Mouse (Mus musculus) embryonic facial prominence, embryonic 10.5 days (tissue): Measurements from ENCODE around the gene Ppdpf. TPM values are rescaled to one million over a fixed set of nuclear protein-coding genes. Genes with fewer than 3 reads are reported as not detected.

Experiments
- DNase-seq: peaks from one replicate; pipeline ENCODE4 v3.0.0-alpha.2; 2017; ENCODE audit warnings: low spot score
- H3K27ac ChIP-seq: fragments of 300-500 bp; sonication (generic); replicated peaks from 2 replicates; pipeline ENCODE4 v1.5.1; 2016; ENCODE audit warnings: mild to moderate bottlenecking
- H3K27me3 ChIP-seq: fragments of 300-500 bp; sonication (generic); replicated peaks from 2 replicates; pipeline ENCODE4 v1.6.1; 2016; ENCODE audit warnings: low read depth, mild to moderate bottlenecking; ENCODE audit not compliant: poor library complexity, severe bottlenecking
- H3K36me3 ChIP-seq: fragments of 300-500 bp; sonication (generic); replicated peaks from 2 replicates; pipeline ENCODE4 v1.6.1; 2016; ENCODE audit warnings: mild to moderate bottlenecking, moderate library complexity
- H3K4me1 ChIP-seq: fragments of 300-500 bp; sonication (generic); 2 replicates; pipeline ENCODE4 v1.6.1; 2016
- H3K4me3 ChIP-seq: fragments of 300-500 bp; sonication (generic); 2 replicates; pipeline ENCODE4 v1.5.1; 2016; ENCODE audit warnings: mild to moderate bottlenecking, moderate library complexity
- H3K9me3 ChIP-seq: fragments of 300-500 bp; sonication (generic); 2 replicates; pipeline ENCODE4 v1.6.1; 2016; ENCODE audit warnings: mild to moderate bottlenecking
- WGBS: fragments of 180-500 bp; shearing (Covaris S2); methylation state at CpG from one replicate; pipeline ENCODE4 v1.1.7; 2016; 5-methylcytosine and 5-hydroxymethylcytosine counted together
- polyA plus RNA-seq: library from polyadenylated mRNA; unstranded; fragments of >200 nt; fragmentation: Nextera tagmentation; extraction: Ambion mirVana; gene quantifications from 2 replicates; pipeline ENCODE4 v1.2.1, GENCODE M21; 2016

The Ppdpf gene
- polyA plus RNA-seq, 1 experiment from 2014 or later: 375 TPM

- no peaks in the 10 kb centered on the region for H3K27me3 ChIP-seq
- H3K4me3 ChIP-seq: no peak overlapping the region
- DNase-seq: no peak
- no peaks in the 10 kb centered on the region; the same call in 1 of the 2 replicates for H3K36me3 ChIP-seq
- H3K4me1 ChIP-seq: peaks cover 14% of the 10 kb centered on the region
- no peaks in the 10 kb centered on the region for H3K9me3 ChIP-seq
- peak overlapping the region; percentile 19; the same call in 1 of the 2 replicates for H3K27ac ChIP-seq
- 75% methylated on average over 20 of the region's 20 CpGs for WGBS
These were observed 44.1 kb downstream of the Ppdpf start for GRCm38 (mm10) chr2:181231171-181231570.

DNA sequence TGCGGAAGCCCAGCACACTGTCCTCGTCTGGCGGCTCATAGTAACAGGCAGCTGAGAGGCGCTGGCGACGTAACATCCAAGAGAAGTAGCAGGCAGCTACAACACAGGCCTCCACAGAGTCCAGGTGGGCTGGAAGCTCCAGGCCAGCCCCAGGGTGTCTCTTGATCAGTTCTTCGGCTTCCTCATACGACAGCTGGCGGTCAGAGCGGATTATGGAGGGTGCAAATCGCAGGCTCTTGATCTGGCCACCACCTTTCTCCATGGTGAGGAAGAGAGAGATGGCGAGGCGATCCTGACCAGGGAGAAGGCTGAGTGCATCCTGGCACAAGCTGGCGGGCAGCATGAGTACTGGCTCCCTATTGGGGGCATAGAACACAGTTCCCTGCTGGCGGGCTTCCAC lies 46.4 kb downstream of the Ppdpf start:
- WGBS: 89% methylated on average over 15 of the region's 15 CpGs
- H3K4me3 ChIP-seq: no peak overlapping the region
- no peaks in the 10 kb centered on the region; the same call in 1 of the 2 replicates for H3K36me3 ChIP-seq
- no peak overlapping the region for H3K27ac ChIP-seq
- no peaks in the 10 kb centered on the region for H3K27me3 ChIP-seq
- DNase-seq: no peak
- H3K4me1 ChIP-seq: peaks cover 4% of the 10 kb centered on the region
- no peaks in the 10 kb centered on the region for H3K9me3 ChIP-seq

DNA sequence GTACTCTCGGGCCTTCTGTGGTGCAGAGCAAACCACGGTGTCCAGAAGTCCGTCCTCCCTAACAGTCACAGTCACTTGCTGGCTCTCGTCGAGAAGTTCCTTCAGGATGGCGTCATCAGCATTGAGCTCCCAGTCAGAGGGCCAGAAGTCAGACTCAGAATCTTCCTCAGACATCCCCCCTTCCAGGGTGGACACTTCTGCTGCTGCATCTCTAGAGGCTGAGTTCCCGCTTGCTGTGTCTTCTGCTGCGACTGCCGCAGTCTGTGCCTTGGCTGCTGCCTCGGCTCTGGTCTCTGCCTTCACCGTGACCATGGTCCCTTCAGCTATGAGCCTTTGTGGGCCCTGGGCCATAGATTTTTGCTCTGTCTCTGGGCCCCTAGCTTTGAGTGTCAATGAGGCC lies 47.6 kb downstream of the Ppdpf start:
- H3K27ac ChIP-seq: no peak overlapping the region
- no peaks in the 10 kb centered on the region; the same call in 1 of the 2 replicates for H3K36me3 ChIP-seq
- DNase-seq: no peak
- no peaks in the 10 kb centered on the region for H3K4me1 ChIP-seq
- WGBS: 93% methylated on average over 11 of the region's 11 CpGs
- H3K9me3 ChIP-seq: no peaks in the 10 kb centered on the region
- H3K4me3 ChIP-seq: no peak overlapping the region
- no peaks in the 10 kb centered on the region for H3K27me3 ChIP-seq

- Histone ChIP-seq H3K27ac (no peak overlapping the region), H3K9me3 (no peaks in the 10 kb centered on the region), H3K4me3 (no peak overlapping the region), H3K27me3 (no peaks in the 10 kb centered on the region), H3K36me3 (no peaks in the 10 kb centered on the region; the same call in 1 of the 2 replicates), H3K4me1 (no peaks in the 10 kb centered on the region)
- no peak for DNase-seq
- 86% methylated on average over 23 of the region's 23 CpGs for WGBS
These were observed 48.9 kb downstream of the Ppdpf start for GRCm38 (mm10) chr2:181235681-181236566.

GRCm38 (mm10) chr2:181237251-181238014 lies 50.4 kb downstream of the Ppdpf start:
- Histone ChIP-seq H3K4me1 (peaks cover 14% of the 10 kb centered on the region), H3K9me3 (no peaks in the 10 kb centered on the region), H3K36me3 (no peaks in the 10 kb centered on the region; the same call in 1 of the 2 replicates), H3K27ac (no peak overlapping the region), H3K4me3 (no peak overlapping the region), H3K27me3 (no peaks in the 10 kb centered on the region)
- no peak for DNase-seq
- WGBS: 88% methylated on average over 17 of the region's 17 CpGs

GRCm38 (mm10) chr2:181238091-181238610 lies 51.1 kb downstream of the Ppdpf start:
- peaks cover 19% of the 10 kb centered on the region for H3K4me1 ChIP-seq
- H3K36me3 ChIP-seq: no peaks in the 10 kb centered on the region
- H3K27me3 ChIP-seq: no peaks in the 10 kb centered on the region
- no peak for DNase-seq
- H3K9me3 ChIP-seq: no peaks in the 10 kb centered on the region
- 81% methylated on average over 10 of the region's 10 CpGs for WGBS
- H3K4me3 ChIP-seq: no peak overlapping the region
- no peak overlapping the region for H3K27ac ChIP-seq

Other genes starting within 250 kb of the Ppdpf start
- 22.2 and 26.6 TPM in 2 replicates for gene Nkain4, start 232.5 kb upstream of the Ppdpf start, polyA plus RNA-seq
- gene Arfgap1, start 220.0 kb upstream of the Ppdpf start, polyA plus RNA-seq: 87.3 and 87.7 TPM in 2 replicates
- gene Col20a1, start 200.7 kb upstream of the Ppdpf start, polyA plus RNA-seq: 0.26 and 0.62 TPM in 2 replicates
- gene Chrna4, start 143.7 kb upstream of the Ppdpf start, polyA plus RNA-seq: 5.5 and 6.7 TPM in 2 replicates
- gene Kcnq2, start 51.9 kb upstream of the Ppdpf start, polyA plus RNA-seq: 1.8 and 1.9 TPM in 2 replicates
- gene Eef1a2, start 30.2 kb upstream of the Ppdpf start, polyA plus RNA-seq: 0.11 TPM in 1 of 2 replicates, not detected in the other
- gene Ptk6, start 15.5 kb downstream of the Ppdpf start, polyA plus RNA-seq: not detected in 2 replicates
- gene Srms, start 25.9 kb downstream of the Ppdpf start, polyA plus RNA-seq: 0.05 and 0.16 TPM in 2 replicates
- gene Fndc11, start 32.8 kb downstream of the Ppdpf start, polyA plus RNA-seq: 0.25 and 0.26 TPM in 2 replicates
- 1.1 and 1.4 TPM in 2 replicates for gene Helz2, start 54.8 kb downstream of the Ppdpf start, polyA plus RNA-seq
- gene Gmeb2, start 100.8 kb downstream of the Ppdpf start, polyA plus RNA-seq: 18.7 and 20.2 TPM in 2 replicates
- gene Stmn3, start 127.3 kb downstream of the Ppdpf start, polyA plus RNA-seq: 47.9 and 53.7 TPM in 2 replicates
- 72.4 and 74.1 TPM in 2 replicates for gene Rtel1, start 132.5 kb downstream of the Ppdpf start, polyA plus RNA-seq
- gene Zgpat, start 177.7 kb downstream of the Ppdpf start, polyA plus RNA-seq: 46.9 and 51.8 TPM in 2 replicates
- gene Arfrp1, start 178.2 kb downstream of the Ppdpf start, polyA plus RNA-seq: 74.0 and 74.4 TPM in 2 replicates
- gene Lime1, start 192.8 kb downstream of the Ppdpf start, polyA plus RNA-seq: 25.7 and 30.7 TPM in 2 replicates